Mouse (Mus musculus): ENCODE data around the gene Gm13693.
"Not testable (repeated sequence)": the region's sequence is repeated elsewhere in the genome, so short reads cannot be mapped to it uniquely, and the experiment has no call there.

- not testable (repeated sequence) for TF ChIP-seq POLR2A (IDR thresholded peaks at IDR 0.05; ENCODE audit: control insufficient read depth, low read depth, low read length); CTCF (IDR thresholded peaks at IDR 0.05; ENCODE audit: control insufficient read depth, insufficient read depth, insufficient replicate concordance, low read depth, low read length)
Observed at GRCm38 (mm10) chr2:83978633-83979032, 17.3 kb downstream of the Gm13693 start, which contains the start of gene Gm13694.

Data from testis, adult 2 months (tissue).